Mouse (Mus musculus) lung, adult 2 months (tissue): ENCODE results near the gene Tex10. TPM values are rescaled to one million over a fixed set of nuclear protein-coding genes. Genes with fewer than 3 reads are reported as not detected.
"Not testable (repeated sequence)": the region's sequence is repeated elsewhere in the genome, so short reads cannot be mapped to it uniquely, and the experiment has no call there.

Source experiments
- DNase-seq: peaks from one replicate; pipeline ENCODE4 v3.0.0; 2022
- H3K4me1 ChIP-seq: fragments of 200-500 bp; 2 replicates; pipeline ENCODE4 v1.6.1; 2011; ENCODE audit warnings: low read length; ENCODE audit not compliant: control insufficient read depth, insufficient read depth
- H3K4me3 ChIP-seq: fragments of 200-500 bp; replicated peaks from 2 replicates; pipeline ENCODE3; 2011; ENCODE audit warnings: low read depth, mild to moderate bottlenecking, control low read depth, low read length; ENCODE audit errors: extremely low read depth
- CTCF ChIP-seq: fragments of 200-500 bp; IDR thresholded peaks from 2 replicates; pipeline ENCODE4 v1.5.1; 2011; ENCODE audit warnings: mild to moderate bottlenecking, low read length, control low read depth; ENCODE audit not compliant: insufficient read depth
- POLR2A ChIP-seq: fragments of 200-500 bp; IDR thresholded peaks from 2 replicates; pipeline ENCODE4 v1.6.1; 2011; ENCODE audit warnings: low read depth, mild to moderate bottlenecking, control low read depth, low read length, borderline replicate concordance; ENCODE audit errors: extremely low read depth
- WGBS: fragments of 180-500 bp; shearing (Covaris S2); methylation state at CpG from one replicate; pipeline ENCODE4 v1.1.7; 2018; 5-methylcytosine and 5-hydroxymethylcytosine counted together
- polyA plus RNA-seq: library from polyadenylated mRNA; depleted of rRNA; stranded (reverse); fragments of >200 nt; gene quantifications from 2 replicates; pipeline ENCODE4 v1.2.3, GENCODE M21; 2012

Tex10 gene
- polyA plus RNA-seq, 1 experiment: 8.6 TPM

DNA sequence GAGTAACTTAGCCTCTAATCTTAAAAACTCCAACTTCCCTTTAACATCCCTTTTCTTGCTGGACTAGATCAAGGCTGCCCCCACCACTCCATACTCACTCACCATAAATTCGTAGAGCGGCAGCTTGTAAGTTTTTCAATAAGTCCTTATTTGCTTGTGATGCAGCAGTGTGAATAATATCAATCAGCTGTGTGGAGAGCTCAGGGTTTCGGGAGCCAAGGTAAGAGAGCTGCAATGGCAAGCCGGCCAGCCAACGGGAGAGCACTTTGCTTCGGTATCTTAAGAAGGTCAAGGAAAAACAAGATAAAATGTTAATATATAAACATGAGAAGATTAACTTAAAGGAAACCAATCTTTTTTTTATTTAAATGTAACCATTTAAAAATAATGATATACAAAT lies 14.8 kb downstream of the Tex10 start:
- 87% methylated on average over 6 of the region's 6 CpGs for WGBS
- TF ChIP-seq POLR2A (no peak), CTCF (no peak)
- no peak for DNase-seq
- H3K4me3 ChIP-seq: no peak overlapping the region
- H3K4me1 ChIP-seq: no peaks in the 10 kb centered on the region

DNA sequence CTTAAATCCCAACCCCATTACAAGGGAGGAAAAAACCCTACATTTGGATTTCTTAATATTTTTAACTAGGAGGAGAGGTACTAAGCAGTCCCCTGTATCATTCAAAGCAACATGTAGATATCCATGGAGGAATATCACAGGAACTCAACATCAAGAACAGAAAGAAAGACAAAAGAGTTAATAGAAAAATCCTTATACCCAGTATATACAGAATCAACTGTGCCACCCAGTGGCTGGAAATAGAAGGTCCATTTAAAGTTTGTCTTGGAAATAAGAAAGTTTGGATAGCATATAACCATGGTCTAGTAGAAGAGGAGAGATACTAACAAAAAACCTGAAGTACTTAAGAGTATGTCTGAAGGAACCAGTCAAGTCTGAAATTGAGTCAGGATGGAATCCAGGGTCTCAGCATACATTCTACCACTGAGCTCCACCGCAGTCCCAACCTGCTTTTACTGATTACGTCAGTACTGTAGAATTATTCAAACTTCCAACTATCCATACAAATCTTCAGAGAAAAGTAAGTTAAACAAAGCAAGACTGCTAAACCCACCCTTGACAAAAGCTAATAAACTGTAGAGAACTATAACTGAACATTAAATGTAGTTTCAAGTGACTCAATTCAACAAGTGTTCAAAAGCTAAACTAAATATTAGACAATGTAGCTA lies 19.0 kb downstream of the Tex10 start:
- no peak for DNase-seq
- no peak for TF ChIP-seq CTCF
- TF ChIP-seq POLR2A: no peak
- WGBS: 70% methylated on average over 2 of the region's 2 CpGs
- Histone ChIP-seq H3K4me3 (no peak overlapping the region), H3K4me1 (no peaks in the 10 kb centered on the region)

DNA sequence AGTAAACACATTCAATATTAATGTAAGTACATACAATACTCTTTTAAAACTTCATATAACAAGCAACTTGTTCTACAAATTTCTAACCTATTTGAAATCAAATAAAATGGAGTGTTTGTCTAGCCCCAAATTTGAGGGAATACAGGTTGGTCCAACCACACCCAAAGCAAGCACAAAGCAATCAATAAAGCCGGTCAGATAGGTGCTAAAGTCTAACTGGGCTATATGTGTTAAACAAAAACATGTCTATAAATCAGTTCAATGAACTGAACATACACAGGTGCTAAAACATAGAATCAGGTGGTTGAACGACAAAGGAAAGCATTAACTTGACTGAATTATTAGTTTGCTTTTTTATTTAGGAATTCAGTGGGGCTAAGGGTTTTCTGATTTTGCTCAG lies 45.2 kb downstream of the Tex10 start:
- DNase-seq: no peak
- no peaks in the 10 kb centered on the region for H3K4me1 ChIP-seq
- TF ChIP-seq POLR2A: no peak
- TF ChIP-seq CTCF: no peak
- 79% methylated on average over 2 of the region's 2 CpGs for WGBS
- H3K4me3 ChIP-seq: no peak overlapping the region

DNA sequence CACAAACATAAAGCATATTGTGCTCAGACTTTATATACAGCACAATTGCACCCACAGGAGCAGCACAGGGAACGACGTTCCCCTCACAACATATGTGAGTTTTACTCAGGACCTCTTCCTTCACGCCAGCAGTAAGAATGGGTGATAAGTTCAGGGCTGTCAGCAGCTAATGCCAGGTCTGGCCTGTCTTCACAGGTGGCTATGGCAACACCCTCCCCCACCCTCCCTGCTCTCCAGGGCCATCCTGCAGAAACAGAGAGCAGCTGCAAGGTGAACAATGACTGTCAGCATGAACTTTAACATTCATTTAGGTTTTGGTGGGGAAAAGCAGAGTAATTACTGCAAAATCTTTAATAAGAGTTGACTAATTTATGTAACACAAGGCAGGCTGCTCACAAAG lies 45.8 kb downstream of the Tex10 start:
- no peaks in the 10 kb centered on the region for H3K4me1 ChIP-seq
- WGBS: 84% methylated on average over 3 of the region's 3 CpGs
- TF ChIP-seq CTCF (no peak), POLR2A (no peak)
- no peak overlapping the region for H3K4me3 ChIP-seq
- DNase-seq: no peak

DNA sequence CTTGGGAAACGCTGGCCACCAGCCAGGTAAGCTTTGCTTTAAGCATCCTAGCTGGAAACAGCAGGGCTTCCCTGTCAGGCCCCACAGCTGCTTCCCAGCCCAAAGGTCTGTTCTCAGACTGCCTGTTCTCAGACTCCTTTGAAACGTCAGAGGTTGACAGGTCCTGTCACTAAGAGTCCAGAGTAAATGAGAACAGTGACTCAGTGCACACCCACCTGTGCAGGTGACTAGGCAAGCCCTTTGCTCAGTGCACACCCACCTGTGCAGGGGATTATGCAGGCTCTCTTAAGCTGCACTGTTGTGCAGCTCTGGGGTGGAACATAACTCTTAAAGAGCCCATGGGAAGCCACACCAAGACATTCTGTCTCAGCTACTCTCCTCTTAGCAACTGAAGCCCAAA lies 49.5 kb downstream of the Tex10 start:
- no peaks in the 10 kb centered on the region for H3K4me1 ChIP-seq
- WGBS: 44% methylated on average over 2 of the region's 2 CpGs
- no peak for DNase-seq
- H3K4me3 ChIP-seq: no peak overlapping the region
- TF ChIP-seq POLR2A (no peak), CTCF (no peak)

DNA sequence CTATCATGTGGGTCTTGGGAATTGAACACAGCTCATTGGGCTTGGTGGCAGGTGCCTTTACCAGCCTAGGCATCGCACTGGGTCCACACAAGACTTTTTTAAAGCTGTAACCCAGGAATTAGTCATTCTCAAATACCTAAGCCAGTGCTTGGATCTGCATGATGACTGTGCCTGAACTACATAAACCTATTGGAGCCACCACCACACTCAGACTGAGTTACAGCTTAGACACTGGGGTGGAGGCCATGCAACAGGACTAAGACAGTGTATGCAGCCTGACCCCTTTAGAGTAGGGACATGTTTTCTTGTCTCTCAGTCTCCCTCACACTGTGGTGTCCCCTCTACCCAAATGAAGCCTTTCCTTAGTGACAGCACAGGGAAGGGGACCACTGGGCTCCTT lies 50.6 kb downstream of the Tex10 start:
- TF ChIP-seq POLR2A (no peak), CTCF (no peak)
- H3K4me1 ChIP-seq: no peaks in the 10 kb centered on the region
- H3K4me3 ChIP-seq: no peak overlapping the region
- 92% methylated on average over 1 of the region's 1 CpGs for WGBS
- DNase-seq: no peak

DNA sequence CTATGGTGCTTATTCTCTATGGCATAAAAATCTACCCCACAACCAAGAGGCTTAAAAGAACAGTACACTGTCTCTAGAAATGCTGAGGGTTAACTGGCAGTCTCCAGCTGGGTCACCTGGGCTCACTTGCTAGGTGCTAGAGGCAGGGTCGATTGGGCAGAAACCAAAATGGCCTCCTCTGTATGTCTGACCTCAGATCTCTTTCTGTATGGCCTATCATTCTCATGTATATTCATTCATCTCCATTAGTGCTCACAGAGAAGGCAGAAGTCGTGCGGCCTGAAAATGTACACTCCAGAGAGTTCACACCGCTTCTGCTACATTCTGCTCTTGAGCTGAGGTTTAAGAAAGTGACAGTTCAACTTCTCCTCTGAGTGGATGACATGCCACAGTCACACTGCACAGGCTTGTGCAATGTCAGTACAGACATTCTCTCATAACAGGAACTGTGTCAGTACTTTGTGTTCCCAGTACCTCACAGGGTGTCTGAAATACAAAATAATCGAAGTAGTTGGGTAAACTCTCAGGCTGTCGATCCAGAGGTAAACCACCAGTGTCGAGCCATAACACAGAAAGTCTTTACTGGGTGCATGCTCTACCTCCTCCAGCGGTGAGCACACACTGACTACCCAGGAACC lies 54.3 kb downstream of the Tex10 start:
- TF ChIP-seq CTCF (no peak), POLR2A (no peak)
- Histone ChIP-seq H3K4me3 (no peak overlapping the region), H3K4me1 (no peaks in the 10 kb centered on the region)
- no peak for DNase-seq
- 85% methylated on average over 8 of the region's 8 CpGs for WGBS

DNA sequence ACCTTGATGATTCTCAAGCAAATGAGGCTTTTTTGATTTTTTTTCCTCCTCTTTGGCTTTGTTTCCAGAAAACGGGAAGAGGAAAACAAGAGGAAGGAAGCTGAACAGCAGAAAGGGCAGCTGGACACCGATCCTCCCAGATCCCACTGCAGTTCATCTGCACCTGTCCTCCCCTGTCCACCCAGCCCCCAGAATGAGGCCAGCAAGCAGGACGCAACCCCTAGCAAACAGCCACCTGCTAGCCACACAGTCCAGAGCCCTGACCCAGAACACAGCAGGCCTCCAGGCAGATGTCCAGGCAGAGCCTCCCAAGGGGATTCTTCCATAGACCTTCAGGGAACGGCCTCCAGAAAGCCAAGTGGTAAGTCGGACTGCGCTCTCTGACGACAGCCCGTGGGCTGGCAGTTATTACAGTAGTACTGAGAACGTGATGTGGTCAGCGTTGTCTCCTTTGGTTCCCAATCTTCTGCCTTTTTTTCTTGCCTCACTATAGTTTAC lies 57.4 kb downstream of the Tex10 start:
- H3K4me1 ChIP-seq: no peaks in the 10 kb centered on the region
- 78% methylated on average over 10 of the region's 10 CpGs for WGBS
- no peak for TF ChIP-seq CTCF
- no peak for TF ChIP-seq POLR2A
- DNase-seq: no peak
- H3K4me3 ChIP-seq: no peak overlapping the region

DNA sequence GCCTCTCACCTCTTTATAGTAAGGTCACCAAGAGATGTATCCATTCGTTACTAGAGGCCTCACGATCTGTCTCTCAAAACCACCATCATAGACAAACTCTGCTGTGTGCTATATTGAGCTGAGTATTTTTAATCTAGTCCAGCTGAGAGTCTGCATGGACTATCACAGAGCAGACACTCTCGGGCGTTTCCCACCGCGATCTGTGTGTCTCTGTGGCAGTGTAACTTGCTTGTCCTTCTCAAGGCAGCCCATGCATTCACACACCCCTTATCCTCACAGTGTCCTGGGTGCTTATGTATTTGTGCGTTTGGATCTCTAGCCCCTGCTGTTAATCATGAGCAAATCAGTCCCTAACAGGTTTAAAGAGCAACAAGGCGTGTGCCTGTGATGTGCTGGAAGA lies 59.8 kb downstream of the Tex10 start:
- no peaks in the 10 kb centered on the region for H3K4me1 ChIP-seq
- no peak overlapping the region for H3K4me3 ChIP-seq
- no peak for DNase-seq
- 89% methylated on average over 8 of the region's 8 CpGs for WGBS
- no peak for TF ChIP-seq POLR2A
- TF ChIP-seq CTCF: no peak

DNA sequence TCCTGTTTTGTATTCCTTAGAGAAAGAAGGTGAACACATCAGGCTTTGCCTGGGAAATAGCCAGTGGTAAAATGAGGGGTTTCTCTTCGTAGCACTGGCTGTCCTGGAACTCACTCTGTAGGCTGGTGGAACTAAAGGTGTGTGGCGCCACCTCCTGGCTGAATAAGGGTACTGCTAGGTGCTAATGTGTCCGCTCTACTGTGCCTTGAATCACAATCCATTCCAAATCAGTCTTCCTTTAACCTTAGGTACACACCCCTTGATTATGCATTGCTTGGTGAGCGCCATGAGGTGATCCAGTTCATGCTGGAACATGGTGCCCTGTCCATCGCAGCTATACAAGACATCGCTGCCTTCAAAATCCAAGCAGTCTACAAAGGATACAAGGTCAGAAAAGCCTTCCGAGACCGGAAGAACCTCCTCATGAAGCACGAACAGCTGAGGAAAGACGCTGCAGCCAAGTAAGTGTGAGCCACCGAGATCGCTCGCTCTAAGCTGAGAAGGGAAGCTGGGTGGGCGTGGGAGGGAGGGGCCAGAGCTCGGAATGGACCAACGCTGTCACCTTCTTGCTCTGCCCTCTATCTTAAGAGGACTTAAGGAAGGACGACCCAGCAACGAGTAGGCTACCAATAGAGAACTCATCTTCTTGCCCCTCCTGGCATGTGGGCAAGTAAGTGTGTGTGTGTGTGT lies 65.8 kb downstream of the Tex10 start:
- WGBS: 43% methylated on average over 18 of the region's 18 CpGs
- H3K4me1 ChIP-seq: no peaks in the 10 kb centered on the region
- TF ChIP-seq POLR2A: no peak
- TF ChIP-seq CTCF: peak; percentile 81
- peak; percentile 44 for DNase-seq
- H3K4me3 ChIP-seq: no peak overlapping the region

DNA sequence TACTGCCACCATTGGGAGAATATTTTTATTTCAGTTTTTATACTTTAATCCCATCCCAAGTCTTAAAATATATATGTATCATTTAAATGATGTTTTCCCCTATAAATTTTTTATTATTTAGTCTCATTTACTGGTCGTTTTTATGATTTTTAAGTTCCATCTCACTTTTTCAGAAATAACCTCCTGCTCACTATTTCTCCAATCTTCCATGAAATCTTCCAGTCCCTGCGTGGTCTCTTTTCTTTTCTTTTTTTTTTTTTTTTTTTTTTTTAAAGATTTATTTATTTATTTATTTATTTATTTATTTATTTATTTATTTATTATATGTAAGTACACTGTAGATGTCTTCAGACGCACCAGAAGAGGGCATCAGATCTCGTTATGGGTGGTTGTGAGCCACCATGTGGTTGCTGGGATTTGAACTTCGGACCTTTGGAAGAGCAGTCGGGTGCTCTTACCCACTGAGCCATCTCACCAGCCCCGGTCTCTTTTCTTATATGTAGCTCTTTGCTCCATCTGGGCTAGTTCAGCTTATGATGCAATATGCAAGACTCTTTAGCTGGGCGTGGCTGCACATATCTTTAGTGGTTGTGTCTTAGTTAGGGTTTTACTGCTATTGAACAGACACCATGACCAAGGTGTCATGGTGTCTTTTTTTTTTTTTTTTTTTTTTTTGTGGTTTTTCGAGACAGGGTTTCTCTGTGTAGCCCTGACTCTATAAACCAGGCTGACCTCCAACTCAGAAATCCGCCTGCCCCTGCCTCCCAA lies 67.4 kb downstream of the Tex10 start:
- DNase-seq, H3K4me1 ChIP-seq, H3K4me3 ChIP-seq: not testable (repeated sequence)
- 91% methylated on average over 10 of the region's 10 CpGs for WGBS
